Mouse (Mus musculus) cortical plate, adult 2 months (tissue): ENCODE results near the gene Eif5a. TPM values are rescaled to one million over a fixed set of nuclear protein-coding genes. Genes with fewer than 3 reads are reported as not detected.

Source experiments
- H3K27ac ChIP-seq: fragments of 200-500 bp; 2 replicates; pipeline ENCODE4 v1.5.1; 2012; ENCODE audit warnings: low read length, control low read depth, inconsistent platforms; ENCODE audit not compliant: insufficient read depth
- H3K4me1 ChIP-seq: fragments of 200-500 bp; 2 replicates; pipeline ENCODE4 v1.6.1; 2011; ENCODE audit warnings: low read length; ENCODE audit not compliant: control insufficient read depth, insufficient read depth
- H3K4me3 ChIP-seq: fragments of 200-500 bp; 2 replicates; pipeline ENCODE4 v1.5.1; 2011; ENCODE audit warnings: mild to moderate bottlenecking, low read length, control low read depth; ENCODE audit not compliant: insufficient read depth
- CTCF ChIP-seq: fragments of 200-500 bp; IDR thresholded peaks from 2 replicates; pipeline ENCODE4 v1.5.1; 2011; ENCODE audit warnings: mild to moderate bottlenecking, control low read depth, low read length; ENCODE audit not compliant: insufficient read depth; ENCODE audit errors: extremely low read depth
- POLR2A ChIP-seq: fragments of 200-500 bp; IDR thresholded peaks from 2 replicates; pipeline ENCODE4 v1.6.1; 2011; ENCODE audit warnings: mild to moderate bottlenecking, low read length, control low read depth; ENCODE audit not compliant: insufficient read depth; ENCODE audit errors: extremely low read depth
- polyA plus RNA-seq: library from polyadenylated mRNA; depleted of rRNA; stranded (reverse); fragments of >200 nt; gene quantifications from 2 replicates; pipeline ENCODE4 v1.2.3, GENCODE M21; 2012

Gene Eif5a
- polyA plus RNA-seq, 1 experiment: 581 TPM

DNA sequence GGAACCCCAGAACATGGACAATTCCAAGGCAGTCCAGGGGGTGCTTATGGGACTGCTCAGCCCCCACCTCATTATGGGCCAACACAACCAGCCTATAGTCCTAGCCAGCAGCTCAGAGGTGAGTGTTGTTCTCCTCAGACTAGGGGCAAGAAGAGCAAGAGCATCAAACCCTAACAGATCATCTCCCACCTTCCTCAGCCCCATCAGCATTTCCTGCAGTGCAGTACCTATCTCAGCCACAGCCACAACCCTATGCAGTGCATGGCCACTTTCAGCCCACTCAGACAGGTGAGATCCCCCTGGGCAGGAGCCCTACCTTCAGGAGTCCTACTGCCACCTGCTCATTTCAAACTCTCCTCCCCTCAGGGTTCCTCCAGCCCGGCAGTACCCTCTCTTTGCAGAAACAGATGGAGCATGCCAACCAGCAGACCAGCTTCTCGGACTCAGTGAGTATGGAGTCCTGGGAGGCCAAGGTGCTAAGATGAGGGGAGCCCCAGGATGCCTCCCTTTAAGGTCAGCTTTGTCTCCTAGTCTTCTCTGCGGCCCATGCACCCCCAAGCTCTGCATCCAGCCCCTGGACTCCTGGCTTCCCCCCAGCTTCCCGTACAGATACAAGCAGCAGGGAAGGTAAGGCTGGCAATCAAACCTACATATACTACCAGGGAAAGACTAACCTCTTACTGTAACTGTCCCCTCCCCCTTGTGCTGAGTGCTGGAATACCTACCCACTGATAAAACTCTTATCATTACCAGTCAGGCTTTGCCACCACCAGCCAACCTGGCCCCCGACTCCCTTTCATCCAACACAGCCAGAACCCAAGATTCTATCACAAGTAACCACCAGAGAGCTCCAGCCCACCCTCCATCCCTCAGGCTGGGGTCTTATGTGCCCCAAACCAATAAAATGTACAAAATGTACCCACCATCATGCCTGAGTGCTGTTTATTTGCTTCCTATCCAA, 5.8 kb downstream of the Eif5a start:
- H3K27ac ChIP-seq: no peak overlapping the region
- peaks cover 4% of the 10 kb centered on the region for H3K4me1 ChIP-seq
- H3K4me3 ChIP-seq: no peak overlapping the region
- no peak for TF ChIP-seq CTCF
- TF ChIP-seq POLR2A: 0 out of 2 replicates have a peak, but pooled peaks have one; percentile 8

DNA sequence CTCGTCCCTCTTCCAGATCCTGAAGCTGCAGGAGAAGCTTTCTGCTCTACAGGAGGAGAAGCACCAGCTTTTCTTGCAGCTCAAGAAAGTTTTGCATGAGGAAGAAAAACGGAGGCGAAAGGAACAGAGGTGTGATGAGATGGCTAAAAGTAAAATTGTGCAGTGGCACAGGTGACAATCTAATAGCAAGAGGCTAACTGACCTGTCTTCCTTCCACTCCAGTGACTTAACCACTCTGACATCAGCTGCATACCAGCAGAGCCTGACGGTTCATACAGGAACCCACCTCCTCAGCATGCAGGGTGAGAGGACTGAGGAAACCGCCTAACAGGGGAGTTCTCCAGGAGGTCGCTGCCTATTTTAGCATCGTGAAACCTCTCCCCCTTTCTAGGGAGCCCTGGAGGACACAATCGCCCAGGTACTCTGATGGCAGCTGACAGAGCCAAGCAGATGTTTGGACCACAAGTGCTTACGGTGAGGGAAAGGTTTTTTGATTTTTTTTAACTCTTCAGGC, 6.8 kb downstream of the Eif5a start:
- H3K27ac ChIP-seq: no peak overlapping the region
- H3K4me3 ChIP-seq: peak overlapping the region; percentile 81; the same call in 1 of the 2 replicates
- no peak for TF ChIP-seq POLR2A
- TF ChIP-seq CTCF: no peak
- H3K4me1 ChIP-seq: peaks cover 4% of the 10 kb centered on the region

DNA sequence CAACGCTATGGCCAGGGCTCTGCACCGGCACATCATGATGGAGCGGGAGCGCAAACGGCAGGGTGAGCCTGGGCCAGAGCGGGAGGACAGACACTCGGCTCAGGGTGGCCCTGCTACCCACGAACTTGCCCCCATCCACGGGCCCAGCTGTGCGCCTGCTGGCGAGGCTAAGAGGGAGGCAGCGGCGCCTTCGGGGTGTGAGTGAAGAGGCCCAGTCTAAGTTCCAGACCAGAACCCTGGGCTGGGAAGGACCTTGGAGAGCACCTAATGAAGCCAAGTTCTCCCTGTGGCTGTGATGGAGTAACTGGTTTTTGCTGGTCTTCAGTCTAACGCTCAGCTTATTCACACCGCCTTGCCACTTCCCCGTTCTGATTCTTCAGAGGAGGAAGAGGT, 7.4 kb downstream of the Eif5a start:
- Histone ChIP-seq H3K4me1 (peaks cover 2% of the 10 kb centered on the region; the same call in 1 of the 2 replicates), H3K27ac (peak overlapping the region; percentile 38), H3K4me3 (peak overlapping the region; percentile 81)
- no peak for TF ChIP-seq CTCF
- no peak for TF ChIP-seq POLR2A

DNA sequence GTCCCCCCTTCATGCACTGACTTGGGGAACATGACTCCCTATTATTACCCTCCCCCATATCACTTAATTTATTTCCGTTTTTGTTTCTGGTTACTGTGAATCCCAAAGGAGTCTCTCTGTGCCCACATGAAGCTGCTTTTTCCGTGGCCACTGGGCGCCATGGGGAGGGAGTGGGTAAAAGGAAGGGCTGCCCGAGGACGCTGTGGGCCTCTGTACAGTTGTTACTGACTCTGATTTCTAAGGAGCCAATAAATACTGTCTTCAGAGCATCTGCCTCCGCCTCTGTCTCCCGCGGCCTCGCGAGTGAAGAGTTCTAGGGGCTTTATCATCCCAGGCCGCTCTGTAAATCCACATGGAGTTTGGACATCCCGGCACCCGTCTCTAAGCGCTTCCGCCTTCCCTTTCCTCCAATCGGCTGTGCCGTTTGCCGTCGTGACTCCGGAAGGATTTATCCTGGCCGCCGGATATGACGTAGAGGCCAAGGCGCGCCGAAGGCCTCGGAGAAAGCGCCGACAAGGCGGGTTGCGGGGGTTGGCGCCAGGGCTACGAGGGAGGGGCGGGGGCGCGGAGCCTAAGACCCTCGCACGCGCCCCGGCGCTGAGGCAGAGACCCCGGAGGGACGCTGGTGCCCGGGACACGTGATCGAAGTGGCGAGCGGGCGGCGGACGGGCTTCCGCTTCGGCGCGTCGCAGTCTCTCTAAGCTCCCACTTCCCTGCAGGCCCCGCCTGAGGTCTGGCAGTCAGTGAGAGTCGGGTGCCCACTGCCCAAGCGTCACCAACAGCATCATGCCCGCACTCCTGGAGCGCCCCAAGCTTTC, 8.0 kb downstream of the Eif5a start, which contains the start of gene Gps2:
TSS of gene Gps2 (plus strand) at position 335 of the 818 bp plus-strand sequence.
- Histone ChIP-seq H3K4me3 (peak within 1 kb of the TSS; percentile 81), H3K27ac (peak within 1 kb of the TSS; percentile 38), H3K4me1 (peaks cover 2% of the 10 kb centered on the region; the same call in 1 of the 2 replicates)
- TF ChIP-seq CTCF: no peak
- TF ChIP-seq POLR2A: peak; percentile 40; the same call in 1 of the 2 replicates

DNA sequence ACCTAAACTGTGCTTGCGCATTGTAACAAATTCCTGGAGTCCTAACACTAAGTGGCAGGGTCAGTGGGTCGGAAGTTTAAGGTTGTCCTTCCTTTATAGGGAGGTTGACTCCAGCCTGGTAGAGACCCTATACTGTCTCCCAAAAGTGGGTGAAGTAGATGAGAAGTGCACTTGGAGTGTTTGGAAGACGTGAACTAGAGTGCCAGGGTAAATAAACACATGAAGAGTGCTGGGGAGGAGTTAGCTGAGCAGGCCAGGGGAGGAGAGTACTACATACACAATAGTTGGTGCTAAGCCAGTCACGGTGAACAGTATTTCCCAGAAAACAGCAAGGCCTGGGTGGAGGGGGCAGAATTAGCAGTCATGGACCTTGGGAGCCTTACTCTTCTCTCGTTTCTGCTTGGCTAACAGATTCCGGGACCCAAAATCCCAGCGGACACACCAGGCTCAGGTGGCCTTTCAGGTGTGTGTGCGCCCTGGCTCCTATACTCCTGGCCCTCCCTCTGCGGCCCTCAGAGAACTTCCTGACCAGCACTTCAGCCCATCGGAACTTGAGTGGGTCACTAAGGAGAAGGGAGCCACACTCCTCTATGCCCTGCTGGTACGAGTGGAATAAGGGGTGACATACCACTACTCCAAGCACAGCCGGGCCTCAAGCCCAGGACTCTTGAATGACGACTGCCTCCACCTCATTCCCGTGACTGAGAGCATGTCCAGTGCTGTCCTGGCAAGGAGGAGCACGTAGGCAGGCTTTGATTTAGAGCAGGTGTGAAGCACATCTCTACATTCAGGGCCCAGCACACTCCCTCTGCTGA, 8.8 kb downstream of the Eif5a start:
- no peak overlapping the region for H3K27ac ChIP-seq
- TF ChIP-seq CTCF: no peak
- no peak for TF ChIP-seq POLR2A
- H3K4me1 ChIP-seq: peaks cover 2% of the 10 kb centered on the region; the same call in 1 of the 2 replicates
- H3K4me3 ChIP-seq: no peak overlapping the region; the same call in 1 of the 2 replicates

DNA sequence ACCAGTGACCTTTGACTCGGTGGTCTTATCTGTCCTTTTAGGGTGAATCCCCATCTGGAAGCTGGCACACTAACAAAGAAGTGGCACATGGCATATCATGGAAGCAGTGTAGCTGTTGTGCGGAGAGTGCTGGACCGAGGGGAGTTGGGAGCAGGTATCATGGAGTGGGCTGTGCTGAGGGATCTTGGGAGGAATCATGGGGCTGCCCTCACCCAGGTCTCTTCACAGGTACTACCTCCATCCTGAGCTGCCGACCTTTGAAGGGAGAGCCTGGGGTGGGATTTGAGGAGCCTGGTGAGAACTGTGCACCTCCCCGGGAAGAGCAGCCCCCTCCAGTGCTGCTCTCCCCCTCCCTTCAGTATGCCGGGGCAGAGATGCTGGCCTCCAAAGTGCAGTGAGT, 10.1 kb downstream of the Eif5a start:
- no peak overlapping the region for H3K27ac ChIP-seq
- peaks cover 2% of the 10 kb centered on the region; the same call in 1 of the 2 replicates for H3K4me1 ChIP-seq
- TF ChIP-seq CTCF: no peak
- no peak for TF ChIP-seq POLR2A
- no peak overlapping the region for H3K4me3 ChIP-seq

DNA sequence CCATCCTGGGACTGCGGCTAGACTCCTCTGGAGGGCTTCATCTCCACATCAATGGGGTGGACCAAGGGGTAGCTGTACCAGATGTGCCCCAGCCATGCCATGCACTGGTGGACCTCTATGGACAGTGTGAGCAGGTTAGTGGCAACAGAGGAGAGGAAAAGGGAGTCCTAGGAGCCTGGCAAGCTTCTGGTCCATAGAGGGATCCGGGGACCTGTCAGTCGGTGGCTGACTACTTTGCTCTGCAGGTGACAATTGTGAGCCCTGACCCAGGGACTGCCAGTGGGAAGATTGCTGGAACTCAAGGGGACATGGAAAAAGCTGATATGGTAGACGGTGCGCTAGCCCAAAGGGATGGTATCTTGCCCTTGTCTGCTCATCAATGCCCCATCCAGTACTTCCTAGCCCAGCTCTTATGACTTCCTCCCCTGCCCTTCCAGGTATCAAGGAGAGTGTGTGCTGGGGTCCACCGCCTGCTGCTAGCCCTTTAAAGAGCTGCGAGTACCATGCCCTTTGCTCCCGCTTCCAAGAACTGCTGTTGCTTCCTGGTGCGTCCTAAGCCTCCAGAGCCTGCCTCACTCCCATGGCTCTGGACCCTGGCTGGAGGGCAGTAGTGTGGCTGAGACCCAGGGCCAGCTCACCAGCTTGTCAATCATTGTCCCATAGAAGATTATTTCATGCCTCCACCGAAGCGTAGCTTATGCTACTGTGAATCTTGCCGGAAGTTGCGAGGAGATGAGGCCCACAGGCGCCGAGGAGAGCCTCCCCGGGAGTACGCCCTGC, 10.8 kb downstream of the Eif5a start:
- peaks cover 2% of the 10 kb centered on the region; the same call in 1 of the 2 replicates for H3K4me1 ChIP-seq
- TF ChIP-seq CTCF: no peak
- no peak for TF ChIP-seq POLR2A
- H3K27ac ChIP-seq: no peak overlapping the region
- no peak overlapping the region for H3K4me3 ChIP-seq

DNA sequence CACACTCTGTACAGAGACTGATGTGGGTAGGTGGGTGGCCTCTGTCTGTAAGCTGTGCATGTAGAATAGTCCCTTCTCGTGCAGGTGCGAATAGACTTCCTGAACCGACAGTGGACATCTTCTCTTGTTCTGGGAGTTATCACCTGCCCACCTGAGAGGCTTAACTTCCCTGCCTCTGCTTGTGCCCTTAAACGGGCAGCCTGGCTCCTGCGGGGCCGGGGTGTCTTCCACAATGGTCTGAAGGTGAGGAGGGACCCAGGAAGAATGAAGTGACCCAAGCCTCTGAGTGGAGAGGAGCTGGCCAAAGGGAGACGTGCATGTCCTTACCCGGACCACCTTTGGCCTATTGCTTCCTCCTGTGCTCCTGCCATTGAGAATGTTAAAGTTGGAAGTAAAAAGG, 11.6 kb downstream of the Eif5a start:
- TF ChIP-seq POLR2A (no peak), CTCF (no peak)
- peaks cover 2% of the 10 kb centered on the region; the same call in 1 of the 2 replicates for H3K4me1 ChIP-seq

More for the DNA sequence above, 11.6 kb downstream of the Eif5a start:
- H3K4me3 ChIP-seq: no peak overlapping the region
- H3K27ac ChIP-seq: no peak overlapping the region
